Mouse (Mus musculus) olfactory bulb, adult 2 months (tissue): ENCODE measurements at regions not wholly inside any gene's neighbourhood (a gene's known extent, or its start where the extent isn't known, plus 50 kb on each side); places are given as distances from the start of the nearest gene placed in this dataset.

Experiments used
- H3K27ac ChIP-seq: fragments of 200-500 bp; 2 replicates; pipeline ENCODE4 v1.5.1; 2012; ENCODE audit warnings: low read depth, low read length; ENCODE audit not compliant: insufficient read depth
- H3K4me1 ChIP-seq: fragments of 200-500 bp; 2 replicates; pipeline ENCODE4 v1.6.1; 2012; ENCODE audit warnings: low read length; ENCODE audit not compliant: control insufficient read depth, insufficient read depth
- H3K4me3 ChIP-seq: fragments of 200-500 bp; 2 replicates; pipeline ENCODE4 v1.5.1; 2012; ENCODE audit warnings: mild to moderate bottlenecking, low read depth, low read length, moderate library complexity; ENCODE audit not compliant: insufficient read depth
- CTCF ChIP-seq: fragments of 200-500 bp; IDR thresholded peaks from 2 replicates; pipeline ENCODE4 v1.5.1; 2012; ENCODE audit warnings: low read depth, mild to moderate bottlenecking, low read length, moderate library complexity; ENCODE audit not compliant: insufficient read depth
- POLR2A ChIP-seq: fragments of 200-500 bp; IDR thresholded peaks from 2 replicates; pipeline ENCODE4 v1.6.1; 2012; ENCODE audit warnings: mild to moderate bottlenecking, low read depth, low read length, moderate library complexity; ENCODE audit not compliant: insufficient read depth
- WGBS: fragments of 180-500 bp; shearing (Covaris S2); methylation state at CpG from one replicate; pipeline ENCODE4 v1.1.7; 2018; 5-methylcytosine and 5-hydroxymethylcytosine counted together

DNA sequence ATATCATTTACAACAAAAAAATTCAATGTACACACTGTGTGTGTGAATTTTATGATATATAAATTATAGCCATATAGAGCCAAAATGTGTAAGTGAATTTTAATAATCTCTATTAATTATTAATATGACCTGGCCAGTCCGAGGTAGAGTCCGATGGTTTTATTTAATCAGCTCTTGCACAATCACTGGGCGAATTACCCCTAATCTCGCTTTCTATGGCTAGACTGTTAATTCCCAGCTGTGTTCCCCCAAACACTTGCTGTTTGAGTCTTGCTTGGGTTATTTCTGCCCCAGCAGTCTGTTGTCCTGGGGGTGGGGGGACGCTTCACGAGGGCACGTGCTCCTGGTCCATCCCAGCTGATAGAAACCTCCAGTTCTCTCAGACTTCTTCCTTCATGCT is 287.5 kb downstream of the Klf5 start:
- Histone ChIP-seq H3K4me3 (no peak overlapping the region), H3K27ac (no peak overlapping the region), H3K4me1 (no peaks in the 10 kb centered on the region)
- 97% methylated on average over 7 of the region's 7 CpGs for WGBS
- TF ChIP-seq POLR2A (no peak), CTCF (no peak)

DNA sequence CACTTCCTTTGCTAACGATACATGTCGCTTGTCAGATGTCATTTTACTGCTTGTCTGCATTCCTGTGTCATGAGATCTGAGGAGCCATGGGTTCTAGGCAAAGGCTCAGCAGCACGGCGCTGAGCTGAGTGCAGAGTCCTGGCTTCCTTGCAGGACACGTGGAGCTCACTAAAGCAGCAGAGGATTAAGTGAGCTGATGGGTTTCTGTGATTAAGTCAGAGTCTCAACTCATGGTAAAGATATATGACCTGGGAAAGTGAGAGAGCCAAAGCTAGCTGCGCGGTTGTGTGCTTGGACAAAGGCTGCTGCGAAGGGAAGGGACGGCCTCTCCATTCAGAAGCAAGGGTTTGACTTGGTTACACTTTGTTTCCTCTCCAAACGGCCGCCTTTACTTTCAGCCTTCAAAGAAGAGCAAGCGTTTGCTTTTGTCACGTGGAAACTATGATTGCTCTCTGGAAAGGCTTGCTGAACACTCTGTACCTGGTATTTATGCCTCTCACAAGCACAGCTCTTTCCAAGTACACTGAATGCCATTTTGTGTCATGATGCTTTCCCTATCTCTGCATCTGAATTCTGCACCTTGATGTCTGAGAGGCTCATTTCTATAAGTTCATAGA is 292.5 kb downstream of the Klf5 start:
- 65% methylated on average over 13 of the region's 13 CpGs for WGBS

DNA sequence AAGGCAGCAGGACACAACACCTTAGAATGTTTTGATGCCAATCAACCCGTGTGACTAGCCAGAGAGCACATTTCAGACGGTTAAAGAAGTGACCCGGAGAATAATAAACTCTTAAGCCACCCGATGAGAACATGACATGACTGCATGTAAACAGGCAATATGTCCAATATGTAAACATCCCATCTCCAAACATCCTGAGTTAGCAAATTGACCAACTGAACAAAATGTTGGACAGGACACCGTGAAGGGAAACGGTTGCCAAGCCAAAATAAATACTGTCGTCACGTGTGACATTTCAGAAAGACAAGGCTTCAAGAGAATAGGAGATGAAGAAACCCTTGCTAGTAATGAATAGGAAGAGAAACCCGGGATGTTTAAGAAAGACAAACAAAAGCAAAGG is 294.4 kb downstream of the Klf5 start:
- Histone ChIP-seq H3K4me1 (0 out of 2 replicates have a peak, but pooled peaks cover 2% of the 10 kb centered on the region), H3K4me3 (no peak overlapping the region), H3K27ac (no peak overlapping the region)
- whole genome bisulfite sequencing = 82% methylated on average over 9 of the region's 9 CpGs
- TF ChIP-seq POLR2A (no peak), CTCF (no peak)

More for the DNA sequence above, 292.5 kb downstream of the Klf5 start:
- Histone ChIP-seq H3K4me1 (0 out of 2 replicates have a peak, but pooled peaks cover 2% of the 10 kb centered on the region), H3K4me3 (no peak overlapping the region), H3K27ac (no peak overlapping the region)
- TF ChIP-seq CTCF (no peak), POLR2A (no peak)

DNA sequence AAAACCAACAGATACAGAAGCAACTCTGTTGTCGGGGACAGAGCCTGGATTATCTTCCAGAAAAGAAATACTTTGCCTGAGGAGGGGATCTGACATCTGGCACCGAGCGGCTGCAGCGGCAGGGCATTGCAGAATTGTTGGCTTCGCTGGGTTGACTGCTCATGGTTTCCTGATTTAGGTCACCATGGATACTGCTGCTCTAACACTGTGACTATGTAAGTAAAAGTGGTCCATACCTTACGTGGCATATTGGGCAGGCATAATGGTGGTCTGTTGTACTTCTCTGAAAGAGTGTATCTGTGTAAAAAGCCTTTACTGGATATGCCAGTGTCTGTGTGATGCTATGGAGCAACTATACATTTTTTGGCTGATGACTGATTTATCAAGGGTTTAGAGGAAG is 295.4 kb downstream of the Klf5 start:
- TF ChIP-seq POLR2A (no peak), CTCF (no peak)
- 34% methylated on average over 6 of the region's 6 CpGs for WGBS
- no peak overlapping the region for H3K4me3 ChIP-seq
- 0 out of 2 replicates have a peak, but pooled peaks cover 2% of the 10 kb centered on the region for H3K4me1 ChIP-seq
- H3K27ac ChIP-seq = no peak overlapping the region

DNA sequence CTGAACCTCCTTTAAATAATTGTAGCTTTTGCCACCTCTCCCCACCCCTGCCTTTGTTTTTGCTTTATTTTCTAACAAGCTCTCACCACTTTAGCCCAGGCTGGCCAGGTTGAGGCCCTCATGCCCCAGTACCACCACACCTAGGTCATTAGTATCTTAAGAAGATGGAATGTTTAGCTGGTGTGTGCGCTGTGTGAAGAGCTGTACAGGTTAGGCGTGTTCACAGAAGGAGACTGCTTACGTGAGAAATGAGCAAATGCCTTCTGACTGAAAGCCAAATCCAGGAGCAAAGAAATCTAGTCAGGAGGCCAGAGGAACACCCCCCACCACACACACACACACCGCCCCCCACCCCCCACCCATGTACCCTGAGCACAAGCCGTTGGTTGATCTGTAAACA is 303.4 kb downstream of the Klf5 start:
- Histone ChIP-seq H3K4me1 (no peaks in the 10 kb centered on the region), H3K27ac (no peak overlapping the region), H3K4me3 (no peak overlapping the region)
- TF ChIP-seq POLR2A (no peak), CTCF (no peak)
- WGBS = 91% methylated on average over 5 of the region's 5 CpGs

DNA sequence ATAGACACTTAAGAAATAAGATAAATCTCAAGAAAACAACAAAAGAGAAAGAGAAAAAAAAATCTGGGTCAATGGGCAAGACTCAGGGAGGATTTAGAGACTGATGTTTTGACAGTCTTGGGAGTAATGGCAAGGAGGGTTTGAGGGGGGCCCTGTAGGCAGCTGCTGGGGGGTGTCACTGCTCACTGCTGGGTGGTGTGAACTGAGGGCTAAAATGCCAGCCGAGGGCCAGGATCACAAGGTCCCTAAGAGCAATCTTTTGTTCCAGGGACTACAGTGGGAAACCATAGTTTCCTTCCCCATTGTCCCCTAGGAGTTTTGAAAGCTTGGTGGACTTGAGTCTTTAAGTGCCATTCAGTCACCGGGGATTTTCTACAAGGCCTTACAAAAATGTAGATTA is 304.8 kb downstream of the Klf5 start:
- WGBS = 60% methylated on average over 2 of the region's 2 CpGs
- no peak for TF ChIP-seq POLR2A
- no peak for TF ChIP-seq CTCF
- no peak overlapping the region for H3K27ac ChIP-seq
- H3K4me1 ChIP-seq = no peaks in the 10 kb centered on the region
- H3K4me3 ChIP-seq = no peak overlapping the region

DNA sequence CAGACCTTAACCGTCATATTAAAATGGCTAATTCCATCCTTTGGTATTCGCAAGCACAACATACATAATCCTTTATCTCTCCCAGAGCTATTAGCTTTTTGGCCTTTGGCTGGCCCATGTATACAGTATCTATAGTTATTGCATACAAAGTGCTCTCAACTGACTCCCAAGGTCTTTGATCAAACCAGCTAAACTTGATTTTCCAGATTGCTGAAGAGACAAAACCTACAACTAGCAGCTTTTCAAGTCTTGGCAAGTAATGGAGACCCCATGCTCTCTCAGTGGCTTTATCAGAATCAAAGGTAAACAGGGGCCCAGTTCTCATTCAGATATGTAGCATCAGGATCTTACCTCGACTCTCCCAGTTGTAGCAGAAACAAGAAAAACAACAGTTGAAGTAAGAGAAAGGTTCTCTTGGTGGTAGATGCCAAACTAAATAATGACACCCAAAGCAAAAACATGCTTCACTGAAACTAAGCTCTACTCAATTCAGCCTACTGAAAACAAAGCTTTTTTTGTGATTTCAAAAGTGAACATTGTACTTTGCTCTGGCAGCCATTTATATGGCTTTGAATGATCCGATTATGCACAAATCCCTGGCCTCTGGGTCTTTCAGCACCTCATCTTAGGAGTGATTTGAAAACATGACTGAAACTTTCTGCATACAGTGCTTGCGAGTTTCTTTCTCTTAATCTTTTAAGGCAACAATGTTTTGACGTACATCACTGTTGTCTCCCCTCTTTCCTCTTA is 307.0 kb downstream of the Klf5 start:
- Histone ChIP-seq H3K27ac (no peak overlapping the region), H3K4me1 (no peaks in the 10 kb centered on the region), H3K4me3 (no peak overlapping the region)
- WGBS = 72% methylated on average over 6 of the region's 6 CpGs
- TF ChIP-seq POLR2A = no peak
- TF ChIP-seq CTCF = no peak

DNA sequence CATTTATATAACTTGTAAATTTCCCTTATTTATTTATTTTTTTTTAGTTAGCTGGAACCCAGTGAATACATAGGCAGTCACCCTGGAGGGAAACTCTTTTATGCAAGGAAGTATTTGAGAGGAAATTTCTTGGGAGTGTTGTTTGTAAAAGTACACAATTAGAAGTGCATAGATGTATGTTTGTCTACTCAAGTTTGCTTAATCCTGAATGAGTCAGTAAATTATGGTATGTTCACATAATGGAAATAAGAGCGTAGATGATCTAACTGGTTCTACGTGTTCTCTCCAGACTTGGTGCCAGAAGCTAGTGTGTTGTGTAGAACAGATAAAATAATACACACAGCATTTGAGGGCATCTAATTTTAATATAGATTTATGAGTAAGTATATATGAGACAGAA is 310.5 kb downstream of the Klf5 start:
- TF ChIP-seq CTCF (no peak), POLR2A (no peak)
- WGBS = 99% methylated on average over 2 of the region's 2 CpGs
- Histone ChIP-seq H3K4me1 (no peaks in the 10 kb centered on the region), H3K4me3 (no peak overlapping the region), H3K27ac (no peak overlapping the region)

DNA sequence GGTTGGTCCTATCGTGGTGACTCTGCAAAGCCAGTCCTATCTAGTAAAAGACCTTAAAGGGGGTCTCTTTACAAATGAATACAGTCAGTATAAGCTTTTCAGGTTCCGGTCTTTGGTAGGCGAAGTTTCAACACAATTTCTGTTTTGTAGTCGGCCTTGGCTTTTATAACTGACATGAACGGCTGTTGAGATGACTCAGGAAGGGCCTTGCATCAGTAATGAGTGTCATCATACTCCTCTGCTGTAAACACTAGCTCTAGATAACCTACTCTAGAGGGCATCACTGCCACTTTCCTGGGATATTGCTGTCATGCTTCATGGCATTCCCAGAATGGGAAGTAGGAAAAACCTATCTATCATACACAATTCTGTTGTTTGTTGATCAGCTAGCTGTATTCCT is 312.9 kb downstream of the Klf5 start:
- Histone ChIP-seq H3K4me1 (no peaks in the 10 kb centered on the region), H3K27ac (no peak overlapping the region), H3K4me3 (no peak overlapping the region)
- 95% methylated on average over 5 of the region's 5 CpGs for WGBS
- TF ChIP-seq CTCF (no peak), POLR2A (no peak)

DNA sequence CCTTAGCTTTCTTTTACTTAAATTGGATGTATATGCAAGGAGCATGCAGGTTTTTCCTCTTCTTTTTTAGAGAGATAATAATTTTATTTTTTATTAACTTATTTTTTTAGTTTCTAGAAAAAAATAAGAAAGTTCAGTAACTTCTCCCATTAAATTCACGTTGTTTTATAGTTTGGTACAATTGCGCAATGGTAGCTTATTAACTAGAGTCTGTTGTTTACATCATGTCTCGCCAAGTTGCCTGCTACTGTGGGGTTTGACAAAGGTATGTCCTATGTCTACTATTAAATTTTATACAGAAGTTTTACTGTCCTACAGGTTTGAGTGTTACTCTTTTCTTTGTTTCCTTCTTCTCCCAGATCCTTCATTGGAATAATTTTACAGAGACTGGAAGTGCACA is 313.6 kb downstream of the Klf5 start:
- Histone ChIP-seq H3K4me1 (no peaks in the 10 kb centered on the region), H3K4me3 (no peak overlapping the region), H3K27ac (no peak overlapping the region)
- TF ChIP-seq POLR2A (no peak), CTCF (no peak)
- 97% methylated on average over 3 of the region's 3 CpGs for WGBS
